Mouse (Mus musculus) E14TG2a.4 (cell line): ENCODE measurements around the gene Cldn22.
"Not testable (repeated sequence)": the region's sequence is repeated elsewhere in the genome, so short reads cannot be mapped to it uniquely, and the experiment has no call there.

Source experiments
- H3K27me3 ChIP-seq: 2 replicates; pipeline ENCODE4 v1.6.1; 2014; ENCODE audit warnings: low read length, control low read depth; ENCODE audit not compliant: insufficient read depth
- H3K36me3 ChIP-seq: 2 replicates; pipeline ENCODE4 v1.6.1; 2014; ENCODE audit warnings: low read length, control low read depth; ENCODE audit not compliant: insufficient read depth
- H3K4me1 ChIP-seq: replicated peaks from 2 replicates; pipeline ENCODE4 v1.6.1; 2014; ENCODE audit warnings: low read depth, low read length, control low read depth
- H3K4me3 ChIP-seq: replicated peaks from 2 replicates; pipeline ENCODE4 v1.5.1; 2014; ENCODE audit warnings: mild to moderate bottlenecking, low read length
- H3K9me3 ChIP-seq: 2 replicates; pipeline ENCODE4 v1.6.1; 2014; ENCODE audit warnings: low read length, control low read depth
- CTCF ChIP-seq: conservative IDR thresholded peaks from 2 replicates; pipeline ENCODE4 v1.5.1; 2014; ENCODE audit warnings: low read length
- NANOG ChIP-seq: IDR thresholded peaks from 2 replicates; pipeline ENCODE4 v1.6.1; 2014; ENCODE audit warnings: borderline replicate concordance, low read length, mixed read lengths
- POU5F1 ChIP-seq: IDR thresholded peaks from 2 replicates; pipeline ENCODE4 v1.6.1; 2014; ENCODE audit warnings: low read length, borderline replicate concordance

The Cldn22 gene

DNA sequence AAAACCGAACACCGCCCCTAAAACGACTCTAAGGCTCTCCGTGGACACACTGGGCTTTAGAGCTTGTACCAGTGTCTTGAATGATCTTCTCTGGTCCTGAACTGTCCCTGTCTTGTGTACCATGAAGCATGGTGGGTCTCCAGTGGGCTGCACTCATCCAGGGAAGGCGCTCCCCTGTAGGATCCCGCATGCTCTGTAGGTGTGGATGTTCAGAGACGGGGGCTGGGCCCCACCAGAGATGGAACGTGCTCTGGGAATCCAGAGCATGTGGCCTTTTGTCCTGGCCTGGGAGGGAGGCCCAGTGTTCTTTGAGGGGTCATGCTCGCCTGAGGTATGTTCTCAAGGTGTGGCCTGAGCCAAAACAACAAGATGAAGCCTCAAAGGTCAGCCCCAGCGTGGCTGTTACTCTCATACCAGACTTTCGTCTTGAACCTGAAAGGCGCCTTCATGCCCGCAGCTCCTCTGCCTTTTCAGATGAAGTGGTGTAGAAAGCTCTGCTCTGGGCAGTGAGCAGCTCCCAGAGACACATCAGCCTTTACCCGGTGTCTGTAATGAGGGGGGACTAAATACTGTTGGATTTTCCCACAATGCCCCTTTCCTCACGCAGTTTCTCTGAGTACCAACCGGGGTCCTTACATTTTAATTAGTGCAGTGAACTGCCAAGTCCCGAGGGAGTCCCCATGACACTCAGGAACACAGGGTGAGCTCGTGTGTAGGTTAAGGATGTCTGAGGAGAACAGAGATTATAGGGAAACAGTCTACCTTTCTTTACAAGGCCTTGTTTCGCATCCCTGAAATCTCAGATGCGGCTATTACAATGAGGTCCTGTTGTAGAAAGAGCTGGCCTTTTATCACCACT, 3.1 kb upstream of the Cldn22 start:
- H3K27me3 ChIP-seq = 0 out of 2 replicates have a peak, but pooled peaks cover 6% of the 10 kb centered on the region
- no peaks in the 10 kb centered on the region for H3K9me3 ChIP-seq
- H3K4me3 ChIP-seq = no peak overlapping the region
- peaks cover 8% of the 10 kb centered on the region for H3K4me1 ChIP-seq
- no peaks in the 10 kb centered on the region for H3K36me3 ChIP-seq
- TF ChIP-seq CTCF (no peak), NANOG (no peak), POU5F1 (no peak)

DNA sequence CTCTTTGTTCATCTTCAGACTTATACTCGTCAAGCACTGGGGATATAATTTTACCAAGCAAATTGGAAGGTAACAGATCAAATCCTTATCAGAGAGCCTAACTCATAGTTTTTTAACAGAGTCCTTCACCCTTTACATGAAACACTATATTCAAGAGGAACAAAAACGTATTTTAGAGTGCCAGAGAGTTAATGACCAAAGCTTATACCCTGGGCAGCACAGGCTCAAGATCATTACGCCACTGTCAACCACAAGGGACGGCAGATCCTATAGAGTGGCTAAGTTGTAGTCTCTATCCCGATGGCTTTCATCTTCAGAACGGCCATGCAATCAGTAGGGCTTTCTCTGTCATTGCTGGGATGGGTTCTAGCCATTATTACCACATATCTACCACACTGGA, 2.4 kb upstream of the Cldn22 start, which contains the start of gene Cldn24:
Cldn24 (plus strand) TSS at position 301 of the 400 bp plus-strand sequence.
- 0 out of 2 replicates have a peak, but pooled peaks cover 6% of the 10 kb centered on the region for H3K27me3 ChIP-seq
- no peak within 1 kb of the TSS for H3K4me3 ChIP-seq
- H3K36me3 ChIP-seq = no peaks in the 10 kb centered on the region
- H3K9me3 ChIP-seq = no peaks in the 10 kb centered on the region
- TF ChIP-seq NANOG (no peak), POU5F1 (no peak), CTCF (no peak)
- peaks cover 8% of the 10 kb centered on the region for H3K4me1 ChIP-seq

DNA sequence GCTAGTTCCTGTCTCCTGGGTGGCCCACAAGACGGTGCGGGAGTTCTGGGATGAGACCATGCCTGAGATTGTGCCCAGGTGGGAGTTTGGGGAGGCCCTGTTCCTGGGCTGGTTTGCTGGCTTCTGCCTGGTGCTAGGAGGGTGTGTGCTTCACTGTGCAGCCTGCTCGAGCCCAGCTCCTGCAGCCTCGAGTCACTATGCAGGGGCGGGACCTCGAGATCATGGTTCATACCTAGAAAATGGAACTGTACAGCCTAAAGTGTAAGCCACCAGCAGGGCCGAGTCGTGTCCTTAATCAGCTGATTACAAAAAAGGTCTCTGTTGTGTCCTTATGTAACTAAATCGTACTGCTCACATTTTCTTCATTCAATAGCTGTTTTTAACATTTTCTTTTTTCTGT, 1.7 kb upstream of the Cldn22 start:
- not testable (repeated sequence) for H3K9me3 ChIP-seq, H3K4me3 ChIP-seq, H3K27me3 ChIP-seq, H3K4me1 ChIP-seq, H3K36me3 ChIP-seq

DNA sequence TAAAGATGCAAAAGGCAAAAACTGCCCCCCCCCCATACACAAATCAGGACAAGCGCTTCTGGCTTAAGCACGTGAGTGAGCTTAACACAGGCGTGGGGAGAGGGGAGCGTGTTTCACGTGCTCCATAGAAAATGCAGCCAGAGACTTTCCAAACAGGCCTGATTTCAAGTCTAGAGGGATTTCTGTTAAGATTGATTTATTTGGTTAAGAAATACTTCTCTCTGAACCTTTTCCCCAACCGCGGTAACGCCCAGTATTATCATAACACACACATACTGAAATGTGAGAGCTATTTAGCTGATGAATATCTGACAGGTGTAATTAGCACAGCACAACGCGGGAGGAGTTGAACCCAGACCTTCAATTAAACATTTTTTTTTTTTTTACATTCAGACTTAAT, 505 bp upstream of the Cldn22 start:
- no peak for TF ChIP-seq POU5F1
- TF ChIP-seq NANOG = no peak
- TF ChIP-seq CTCF = no peak
- Histone ChIP-seq H3K27me3 (0 out of 2 replicates have a peak, but pooled peaks cover 6% of the 10 kb centered on the region), H3K4me3 (no peak overlapping the region), H3K36me3 (peaks cover 8% of the 10 kb centered on the region; the same call in 1 of the 2 replicates), H3K9me3 (no peaks in the 10 kb centered on the region), H3K4me1 (peaks cover 12% of the 10 kb centered on the region)

DNA sequence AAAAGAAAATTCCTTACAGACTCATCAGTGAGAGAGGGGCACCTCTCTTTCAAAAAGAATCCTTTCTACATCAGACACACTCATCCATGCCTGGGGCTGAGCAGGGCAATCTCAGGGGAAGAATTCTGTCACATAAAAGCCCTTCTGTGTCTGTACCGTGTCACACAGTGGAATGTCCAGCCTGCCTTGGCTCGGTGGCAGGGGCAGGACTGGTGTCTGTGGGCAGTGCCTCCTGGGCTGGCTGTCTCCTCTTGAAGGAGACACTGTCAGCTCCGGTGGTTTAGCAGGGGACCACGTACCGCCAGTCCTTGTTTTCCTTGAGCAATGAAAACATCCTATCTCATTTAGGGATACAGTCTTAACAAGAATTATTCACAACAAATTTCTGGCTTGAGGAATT, 1.3 kb downstream of the Cldn22 start:
- peaks cover 15% of the 10 kb centered on the region for H3K36me3 ChIP-seq
- no peak overlapping the region for H3K4me3 ChIP-seq
- no peak for TF ChIP-seq NANOG
- no peak for TF ChIP-seq POU5F1
- no peak for TF ChIP-seq CTCF
- no peaks in the 10 kb centered on the region for H3K9me3 ChIP-seq
- 0 out of 2 replicates have a peak, but pooled peaks cover 3% of the 10 kb centered on the region for H3K27me3 ChIP-seq
- peaks cover 19% of the 10 kb centered on the region for H3K4me1 ChIP-seq

DNA sequence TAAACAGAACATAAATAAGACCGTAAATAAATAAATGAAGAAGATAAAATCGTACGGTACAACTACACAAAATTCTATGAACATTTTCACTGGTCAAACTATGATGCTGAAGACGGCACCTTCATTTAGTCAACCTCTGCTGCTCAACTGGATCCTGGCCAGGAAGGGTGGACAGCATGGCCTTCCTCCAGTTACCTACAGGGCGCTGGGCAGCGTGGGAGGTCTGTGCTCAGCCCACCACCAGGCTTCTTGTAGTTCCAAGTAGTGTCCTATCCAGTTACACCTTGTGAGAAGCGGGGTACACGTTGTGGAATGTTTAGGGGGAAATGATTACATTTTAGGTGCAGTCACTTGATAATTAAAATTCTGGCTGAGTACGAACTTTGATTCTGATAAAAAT, 2.6 kb downstream of the Cldn22 start:
- Histone ChIP-seq H3K4me3 (no peak overlapping the region), H3K4me1 (peaks cover 19% of the 10 kb centered on the region), H3K9me3 (no peaks in the 10 kb centered on the region), H3K27me3 (no peaks in the 10 kb centered on the region), H3K36me3 (peaks cover 26% of the 10 kb centered on the region)
- TF ChIP-seq CTCF (no peak), POU5F1 (no peak), NANOG (no peak)

DNA sequence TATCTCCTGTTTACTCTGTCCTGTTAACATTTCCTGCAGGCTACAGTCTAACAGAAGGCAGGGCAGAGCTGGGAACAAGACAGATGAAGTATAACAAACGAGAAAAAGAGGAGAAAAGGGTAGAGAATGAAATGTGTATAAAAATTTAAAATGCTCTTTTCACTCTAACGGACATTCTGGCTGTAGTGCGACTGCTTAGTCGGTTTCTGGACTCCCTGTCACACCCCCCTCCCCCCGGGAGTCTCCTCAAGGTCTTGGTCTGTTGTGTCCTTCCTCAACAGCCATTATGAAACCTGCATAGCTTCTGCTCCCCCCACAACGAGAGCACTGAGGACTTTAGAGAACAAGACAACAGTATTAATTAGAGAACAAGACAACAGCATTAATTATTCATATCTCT, 8.3 kb downstream of the Cldn22 start:
- TF ChIP-seq POU5F1 (no peak), CTCF (no peak), NANOG (no peak)
- Histone ChIP-seq H3K36me3 (peaks cover 36% of the 10 kb centered on the region), H3K27me3 (no peaks in the 10 kb centered on the region), H3K4me3 (no peak overlapping the region), H3K9me3 (no peaks in the 10 kb centered on the region), H3K4me1 (peaks cover 11% of the 10 kb centered on the region)

DNA sequence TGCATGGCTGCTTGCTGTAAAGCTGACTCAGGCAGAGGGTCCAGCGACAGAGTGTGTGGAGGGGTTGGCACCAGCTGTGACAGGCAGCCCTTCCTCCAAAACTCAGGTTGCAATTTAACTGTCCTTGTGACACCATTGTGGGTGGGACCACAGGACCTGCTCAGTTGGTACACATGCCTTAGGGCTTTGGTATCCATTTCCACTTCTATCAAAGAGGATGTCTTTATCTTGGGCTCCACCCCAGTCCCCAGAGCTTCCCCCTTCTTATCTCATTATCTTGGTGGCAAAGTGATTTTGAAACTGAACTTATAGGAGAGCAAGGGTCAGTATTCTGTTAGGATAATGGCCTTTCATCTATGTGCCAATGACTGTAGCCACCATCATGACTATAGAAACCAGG, 9.7 kb downstream of the Cldn22 start:
- peaks cover 7% of the 10 kb centered on the region for H3K4me1 ChIP-seq
- H3K36me3 ChIP-seq = peaks cover 30% of the 10 kb centered on the region
- no peak for TF ChIP-seq POU5F1
- no peak for TF ChIP-seq NANOG
- no peak for TF ChIP-seq CTCF
- no peaks in the 10 kb centered on the region for H3K27me3 ChIP-seq
- no peaks in the 10 kb centered on the region for H3K9me3 ChIP-seq
- H3K4me3 ChIP-seq = no peak overlapping the region

DNA sequence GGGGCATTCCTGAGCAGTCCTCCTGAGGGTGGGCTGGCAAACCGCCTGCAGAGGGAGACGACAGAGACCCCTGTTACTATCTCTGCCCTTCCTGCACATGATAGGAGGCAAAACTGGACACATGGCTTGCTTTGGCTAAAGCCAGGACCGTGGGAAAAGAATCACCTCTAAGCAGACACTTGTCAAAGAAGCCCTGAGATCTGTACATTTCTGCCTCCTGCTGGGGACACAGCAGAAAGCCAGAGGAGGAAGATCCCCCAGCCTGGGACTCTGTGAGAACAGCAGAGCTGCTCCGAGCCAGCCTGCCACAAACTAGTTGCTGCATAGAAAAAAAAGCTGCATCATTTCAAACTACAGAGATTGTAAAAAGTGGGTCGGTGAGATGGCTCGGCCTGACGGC, 18.8 kb downstream of the Cldn22 start:
- Histone ChIP-seq H3K4me1 (peaks cover 43% of the 10 kb centered on the region), H3K36me3 (peaks cover 42% of the 10 kb centered on the region), H3K9me3 (no peaks in the 10 kb centered on the region), H3K27me3 (no peaks in the 10 kb centered on the region), H3K4me3 (peak overlapping the region; percentile 65)
- TF ChIP-seq NANOG (no peak), POU5F1 (no peak), CTCF (no peak; the same call in 1 of the 2 replicates)
